Mouse (Mus musculus) frontal cortex, postnatal 14 days (tissue): ENCODE measurements around the gene Lcn4.
"Not testable (repeated sequence)": the region's sequence is repeated elsewhere in the genome, so short reads cannot be mapped to it uniquely, and the experiment has no call there.

ENCODE experiments used
- DNase-seq, 2 experiments: peaks; one replicate each; pipeline ENCODE4 v3.0.0; 2022; ENCODE audit warnings: low spot score in 2 of 2

The Lcn4 gene

GRCm38 (mm10) chr2:26671182-26671581, at the start of gene Lcn4:
Lcn4 (minus strand) TSS chr2:26671282.
- DNase-seq, result no peak

DNA sequence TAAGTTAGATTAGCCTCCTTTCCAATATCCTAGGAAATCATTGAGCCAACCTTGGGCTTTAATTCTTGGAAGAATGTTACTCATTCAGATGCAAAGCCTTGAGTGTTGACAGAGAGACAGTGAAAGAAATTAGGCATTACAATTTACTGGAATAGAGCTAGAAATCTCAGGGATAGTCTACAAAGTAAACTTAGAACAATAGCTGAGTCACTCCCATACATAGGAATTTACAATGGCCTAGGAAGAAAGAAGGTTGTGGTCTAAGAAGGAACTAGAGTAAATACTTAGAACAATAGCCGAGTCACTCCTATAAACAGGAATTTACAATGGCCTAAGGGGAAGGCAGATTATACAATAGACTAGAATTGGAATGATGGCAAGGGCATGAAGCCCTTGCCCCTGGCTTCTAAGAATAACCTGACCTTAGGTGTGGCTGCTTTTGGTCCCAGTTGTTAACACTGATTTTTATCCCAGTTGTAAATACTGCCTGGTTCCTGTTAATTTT, 15.1 kb upstream of the Lcn4 start:
- DNase-seq, result no peak

DNA sequence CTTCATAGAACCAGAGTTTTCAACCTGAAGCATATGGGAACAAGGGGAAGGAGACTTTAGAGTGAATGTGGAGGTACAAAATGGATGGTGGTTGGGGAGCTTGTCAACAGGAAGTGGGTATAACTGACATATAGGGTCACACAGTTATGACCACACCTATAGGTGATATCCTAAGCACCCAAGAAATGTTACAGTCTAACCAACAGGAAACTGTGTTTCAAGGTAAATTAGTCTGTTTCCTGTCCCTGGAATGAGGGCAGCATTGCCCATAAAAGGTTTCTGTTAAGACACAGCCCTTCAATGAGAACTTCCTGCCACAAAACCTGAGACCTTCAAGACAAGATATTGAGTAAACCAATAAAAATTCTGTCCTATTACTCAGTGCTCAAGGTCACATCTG, 2.3 kb downstream of the Lcn4 start:
- no peak for DNase-seq

DNA sequence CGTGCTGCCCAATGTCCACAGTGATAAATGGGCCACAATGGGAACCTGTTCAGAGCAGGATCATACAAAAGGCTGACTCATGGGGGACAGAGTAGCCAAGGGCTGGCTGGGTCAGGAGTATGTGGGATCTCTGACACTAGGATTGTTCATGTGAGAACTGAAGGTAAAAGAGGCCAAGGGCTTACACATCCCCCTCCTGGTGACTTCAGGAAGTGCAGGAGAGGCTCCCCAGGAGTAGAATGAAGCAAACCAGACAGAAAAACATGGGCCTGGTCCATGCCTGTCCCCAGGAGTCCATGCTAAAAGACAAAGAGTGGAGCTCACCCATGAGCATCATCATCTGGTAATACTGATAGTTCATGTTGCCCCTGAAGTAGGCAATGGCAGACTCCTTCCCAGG, 7.5 kb downstream of the Lcn4 start:
- DNase-seq, result not testable (repeated sequence)

- DNase-seq, result no peak
Measured at GRCm38 (mm10) chr2:26663112-26663511, 8.0 kb downstream of the Lcn4 start.

DNA sequence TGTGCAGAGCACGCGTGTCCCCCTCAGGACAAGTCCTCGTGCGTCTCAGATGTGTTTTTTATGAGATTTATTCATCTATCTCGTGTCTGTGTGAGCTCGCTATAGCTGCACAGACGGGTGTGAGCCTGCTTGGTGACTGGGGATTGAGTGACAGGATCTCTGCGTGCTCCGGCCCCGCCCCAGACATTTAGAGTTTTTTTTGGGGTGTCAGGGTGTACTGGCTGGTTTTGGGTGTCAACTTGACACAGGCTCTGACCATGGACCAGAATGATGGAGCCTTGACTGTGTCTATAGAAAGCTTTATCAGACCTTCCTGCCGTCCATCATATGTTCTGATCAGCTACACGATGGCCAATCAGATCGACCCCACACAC, 8.6 kb downstream of the Lcn4 start:
- DNase-seq, result no peak

- no peak for DNase-seq
Measured at GRCm38 (mm10) chr2:26661768-26662508, 9.1 kb downstream of the Lcn4 start.

- no peak for DNase-seq
Measured at GRCm38 (mm10) chr2:26661143-26661752, 9.8 kb downstream of the Lcn4 start.

GRCm38 (mm10) chr2:26657426-26657825, 13.7 kb downstream of the Lcn4 start:
- DNase-seq, result no peak

DNA sequence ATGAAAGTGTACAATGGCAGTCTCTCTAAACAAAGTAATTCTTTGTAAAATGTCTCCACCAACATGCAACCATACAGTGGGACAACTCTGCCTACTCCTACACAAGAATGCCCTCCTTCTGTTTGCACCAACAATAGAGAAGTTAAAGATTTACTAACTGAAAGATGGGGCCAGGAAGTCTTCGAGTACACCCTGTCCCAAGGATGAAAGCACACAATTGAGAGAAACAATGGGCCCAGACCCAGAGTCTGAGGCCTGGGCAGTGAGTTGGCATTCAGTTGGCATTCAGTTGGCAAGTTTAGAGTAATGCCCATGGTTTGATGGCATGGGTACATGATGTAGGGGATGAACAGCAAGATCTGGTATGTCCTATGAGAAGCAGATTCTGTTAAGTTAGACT, 16.4 kb downstream of the Lcn4 start:
- DNase-seq, result no peak

DNA sequence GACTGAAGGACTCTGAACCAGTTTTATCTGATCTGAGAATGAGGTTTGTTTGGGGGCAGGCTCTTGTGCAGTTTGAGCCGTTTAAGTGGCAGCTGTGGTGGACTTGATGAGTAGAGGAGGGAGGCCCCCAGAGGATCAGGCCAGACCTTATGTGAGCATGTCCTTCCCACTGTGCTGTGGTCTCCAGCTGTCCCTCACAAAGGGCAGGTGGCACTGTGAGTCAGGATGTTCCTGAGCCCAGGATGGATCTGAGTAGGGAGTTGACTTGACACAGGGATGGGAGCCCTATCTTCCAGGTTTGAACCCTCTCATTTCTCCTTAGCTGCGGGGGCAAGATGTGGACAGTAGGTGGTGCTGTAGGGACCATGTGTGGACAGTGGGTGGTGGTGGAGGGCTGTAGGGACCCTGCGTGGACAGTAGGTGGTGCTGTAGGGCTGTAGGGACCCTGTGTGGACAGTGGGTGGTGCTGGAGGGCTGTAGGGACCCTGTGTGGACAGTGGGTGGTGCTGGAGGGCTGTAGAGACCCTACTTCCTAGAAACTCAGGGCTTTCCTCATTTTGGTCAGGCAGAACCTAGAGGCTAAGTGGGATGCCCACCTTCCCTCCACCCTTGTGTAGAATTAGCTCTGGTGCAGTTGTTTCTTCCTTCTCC, 24.3 kb downstream of the Lcn4 start:
- peak; percentile 67 to 76 for DNase-seq

DNA sequence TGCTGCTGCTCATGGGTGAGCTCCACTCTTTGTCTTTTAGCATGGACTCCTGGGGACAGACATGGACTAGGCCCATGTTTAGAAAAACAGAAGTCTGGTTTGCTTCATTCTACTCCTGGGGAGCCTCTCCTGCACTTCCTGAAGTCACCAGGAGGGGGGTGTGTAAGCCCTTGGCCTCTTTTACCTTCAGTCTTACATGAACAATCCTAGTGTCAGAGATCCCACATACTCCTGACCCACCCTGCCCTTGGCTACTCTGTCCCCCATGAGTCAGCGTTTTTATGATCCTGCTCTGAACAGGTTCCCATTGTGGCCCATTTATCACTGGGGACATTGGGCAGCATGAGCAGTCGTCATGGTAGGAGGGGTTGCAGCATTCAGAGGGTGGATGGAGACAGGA, 27.1 kb downstream of the Lcn4 start:
- no peak for DNase-seq

DNA sequence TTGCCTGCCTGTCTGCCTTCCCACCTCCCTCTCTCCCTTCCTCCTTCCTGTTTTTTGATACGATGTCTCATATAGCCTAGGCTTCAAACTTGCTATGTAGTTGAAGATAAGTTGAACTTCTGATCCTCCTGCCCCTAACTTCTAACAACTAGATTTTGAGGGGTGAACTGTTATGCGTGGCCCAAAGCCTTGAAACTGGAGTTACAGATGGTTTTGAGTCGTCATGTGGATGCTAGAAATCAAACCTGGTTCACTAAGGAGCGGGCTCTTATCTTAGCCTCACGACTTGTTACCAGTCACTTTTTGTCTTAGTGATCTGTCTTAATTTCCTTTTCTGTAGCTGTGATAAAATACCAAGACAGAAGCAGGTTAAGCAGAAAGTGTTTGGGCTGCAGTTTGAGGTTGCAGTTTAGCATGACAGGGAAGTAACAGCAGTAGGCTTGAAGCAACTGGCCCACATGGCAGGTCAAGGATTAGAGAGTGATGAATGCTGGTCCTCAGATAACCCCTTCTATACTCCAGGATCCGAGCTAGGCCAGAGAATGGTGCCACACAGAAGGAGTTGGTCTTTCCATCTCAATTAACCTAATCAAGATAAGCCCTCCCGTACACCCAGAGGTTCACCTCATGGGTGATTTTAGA, 30.0 kb downstream of the Lcn4 start:
- DNase-seq, result no peak

- DNase-seq, result peak; percentile 90 to 97
Measured at GRCm38 (mm10) chr2:26639838-26640830, 30.9 kb downstream of the Lcn4 start.

DNA sequence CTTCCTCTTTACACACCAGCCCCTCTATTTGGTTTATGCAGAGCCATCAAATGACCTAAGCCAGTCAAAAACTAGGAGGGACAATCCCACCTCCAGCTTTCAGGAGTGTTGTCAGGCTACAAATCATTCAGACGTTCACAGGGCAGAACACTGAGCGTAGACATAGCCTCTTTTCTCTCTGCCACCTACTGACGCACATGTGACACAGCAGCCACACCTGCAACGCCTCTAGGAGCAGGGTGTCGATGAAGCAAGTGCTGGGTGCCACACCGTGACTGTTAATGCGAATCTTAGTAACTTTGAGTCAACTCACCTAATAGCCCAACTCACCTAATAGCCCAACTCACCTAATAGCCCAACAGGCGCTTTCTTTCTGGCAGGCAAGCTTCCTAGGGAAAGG, 32.0 kb downstream of the Lcn4 start:
- DNase-seq, result no peak

- no peak for DNase-seq
Measured at GRCm38 (mm10) chr2:26638572-26638971, 32.5 kb downstream of the Lcn4 start.

DNA sequence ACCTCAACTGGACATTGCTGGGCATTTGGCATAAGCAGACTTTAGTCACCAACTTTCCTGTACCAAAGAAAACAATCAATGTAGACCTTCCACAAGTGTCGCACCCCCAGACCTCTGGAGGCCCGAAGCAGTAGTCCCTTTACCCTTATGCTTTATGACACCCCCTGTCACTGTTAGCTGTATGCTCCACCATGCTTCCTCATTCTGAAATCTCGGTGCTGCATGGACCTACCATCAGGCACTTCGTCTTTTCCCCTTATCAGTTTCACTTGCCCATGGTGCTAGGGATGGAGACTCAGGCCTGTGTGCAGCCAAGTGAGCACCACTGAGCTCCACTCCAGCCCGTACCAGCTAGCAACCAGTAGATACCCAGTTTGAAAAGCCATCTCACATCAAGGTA, 33.0 kb downstream of the Lcn4 start:
- DNase-seq, result no peak

- no peak for DNase-seq
Measured at GRCm38 (mm10) chr2:26637316-26637932, 33.7 kb downstream of the Lcn4 start.

GRCm38 (mm10) chr2:26636325-26636635, 34.8 kb downstream of the Lcn4 start:
- no peak for DNase-seq

- no peak for DNase-seq
Measured at GRCm38 (mm10) chr2:26635489-26636324, 35.4 kb downstream of the Lcn4 start.
